Mouse (Mus musculus): ENCODE measurements at regions not wholly inside any gene's neighbourhood (a gene's known extent, or its start where the extent isn't known, plus 50 kb on each side); places are given as distances from the start of the nearest gene placed in this dataset.

- TF ChIP-seq CTCF (IDR thresholded peaks at IDR 0.05; ENCODE audit: low read depth): peak; percentile 27; the same call in 1 of the 2 replicates
- no peak for TF ChIP-seq EP300 (IDR thresholded peaks at IDR 0.05; ENCODE audit: low read depth)
Observed at GRCm38 (mm10) chr7:69810873-69811272, 555.7 kb downstream of the Nr2f2 start.
